Mouse (Mus musculus) liver, embryonic 14.5 days (tissue): ENCODE measurements around the gene Txk.

ENCODE experiments used
- CTCF ChIP-seq: IDR thresholded peaks from 2 replicates; pipeline ENCODE4 v1.5.1; 2016; ENCODE audit warnings: antibody characterized with exemption, low read depth, control low read depth
- EP300 ChIP-seq: IDR thresholded peaks from 2 replicates; pipeline ENCODE4 v1.6.1; 2016; ENCODE audit warnings: antibody characterized with exemption, low read depth

- TF ChIP-seq EP300 (no peak), CTCF (no peak)
Observed at GRCm38 (mm10) chr5:72769841-72770240, 17.3 kb upstream of the Txk start.
